Mouse (Mus musculus): Measurements from ENCODE around the gene Asna1. TPM values are rescaled to one million over a fixed set of nuclear protein-coding genes. Genes with fewer than 3 reads are reported as not detected.

Asna1 gene
- total RNA-seq, 1 experiment, result 237 TPM

DNA sequence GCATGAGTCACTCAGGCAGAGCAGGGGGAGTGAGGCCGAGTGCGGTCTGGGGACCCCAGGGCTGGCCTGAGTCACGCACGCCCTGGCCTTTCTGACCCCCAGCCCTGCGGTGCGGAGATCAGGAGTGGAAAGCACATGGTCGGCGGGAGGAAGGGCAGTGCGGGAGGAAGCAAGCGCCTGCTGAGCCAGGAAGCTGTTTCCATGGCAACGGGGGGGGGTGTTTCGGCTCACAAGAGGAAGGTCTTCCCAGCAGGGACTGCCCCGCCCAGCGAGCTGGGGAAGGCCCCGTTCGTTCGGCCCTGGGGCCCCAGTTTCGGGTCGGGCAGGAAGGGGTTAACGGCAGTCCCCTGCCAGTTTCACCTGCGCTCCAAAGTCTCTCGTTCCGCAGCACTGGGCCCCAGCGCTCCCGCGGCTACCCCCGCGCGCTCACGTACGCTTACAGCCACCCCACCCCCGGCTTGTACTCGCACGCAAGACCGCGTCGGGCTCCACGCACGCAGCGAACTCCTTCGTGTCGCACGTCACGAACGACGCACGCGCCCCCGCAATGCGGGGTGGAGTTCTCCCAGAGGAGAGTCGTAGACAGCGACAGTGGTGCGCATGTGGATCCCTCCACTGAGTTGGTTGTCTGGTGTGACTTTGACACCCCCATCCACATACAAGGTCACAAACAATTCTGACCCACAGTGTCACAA, 39.2 kb downstream of the Asna1 start:
- H3K36me3 ChIP-seq (ENCODE audit: control insufficient read depth, insufficient read depth, low read length, poor library complexity, severe bottlenecking), result no peaks in the 10 kb centered on the region

DNA sequence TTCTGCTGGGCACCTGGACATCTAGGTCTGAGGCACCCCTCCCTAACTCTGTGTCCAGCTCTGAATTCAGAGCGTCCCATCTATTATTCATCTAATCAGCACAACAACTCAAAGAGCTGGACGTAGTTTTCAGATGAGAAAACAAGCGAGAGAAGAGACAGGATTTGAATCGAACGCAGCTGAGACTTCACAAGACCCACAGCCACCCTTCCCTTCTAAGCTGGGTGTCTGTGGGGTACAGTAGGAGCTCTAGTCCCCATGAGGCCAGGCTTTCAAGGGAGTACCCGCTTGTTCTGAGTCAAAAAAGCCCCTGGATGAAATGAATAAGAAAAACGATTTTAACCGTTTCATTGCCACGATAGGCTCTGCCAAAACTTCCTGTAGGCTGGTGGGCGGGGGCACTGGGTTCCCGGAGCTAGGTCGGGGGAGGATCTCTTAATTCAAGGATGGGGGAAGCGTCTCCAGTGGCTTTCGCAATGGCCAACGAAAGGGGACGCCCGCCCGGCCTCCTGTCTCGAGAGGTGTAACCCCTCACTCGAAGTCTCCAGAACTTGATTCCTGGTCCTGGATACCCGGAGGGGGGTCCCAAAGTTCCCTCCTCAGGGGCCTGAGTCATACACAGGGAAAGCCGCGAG, 39.9 kb downstream of the Asna1 start:
- no peaks in the 10 kb centered on the region for H3K36me3 ChIP-seq (ENCODE audit: control insufficient read depth, insufficient read depth, low read length, poor library complexity, severe bottlenecking)
- in situ Hi-C loops (cut with MboI; ENCODE audit: low sequenced_read_pairs in 2 of 2, unreplicated experiment in 2 of 2), result no loop called here
- TF ChIP-seq MAFK (IDR thresholded peaks at IDR 0.05; ENCODE audit: insufficient read depth, low read depth, low read length) (no peak), ZNF384 (IDR thresholded peaks at IDR 0.05; ENCODE audit: low read depth, low read length) (no peak), HCFC1 (IDR thresholded peaks at IDR 0.05; ENCODE audit: borderline replicate concordance, insufficient read depth, low read length) (no peak), ZC3H11A (IDR thresholded peaks at IDR 0.05; ENCODE audit: borderline replicate concordance, low read depth, low read length) (no peak), CHD2 (IDR thresholded peaks at IDR 0.05; ENCODE audit: low read depth, low read length) (no peak)
- peak overlapping the region; percentile 57 to 76 for H3K4me3 ChIP-seq (ENCODE audit: insufficient read depth in 1 of 2, low read depth in 1 of 2, low read length in 2 of 2, poor library complexity in 1 of 2, severe bottlenecking in 1 of 2)
- H3K4me1 ChIP-seq (ENCODE audit: control insufficient read depth in 2 of 2, insufficient read depth in 2 of 2, low read length in 2 of 2, poor library complexity in 1 of 2), result peaks cover 15 to 29% of the 10 kb centered on the region in 2 experiments
- H3K9ac ChIP-seq (ENCODE audit: insufficient read depth, low read depth, low read length, poor library complexity, severe bottlenecking), result peak overlapping the region; percentile 82
- DNase-seq (ENCODE audit: low read depth, low spot score), result no peak
- peak overlapping the region; percentile 89 for H3K27ac ChIP-seq (ENCODE audit: insufficient read depth, low read depth, low read length, poor library complexity, severe bottlenecking)
- no peaks in the 10 kb centered on the region for H3K9me3 ChIP-seq (ENCODE audit: control insufficient read depth, insufficient read depth, low read depth, low read length)

More for the DNA sequence above, 39.2 kb downstream of the Asna1 start:
- Histone ChIP-seq H3K4me1 (ENCODE audit: control insufficient read depth in 2 of 2, insufficient read depth in 2 of 2, low read length in 2 of 2, poor library complexity in 1 of 2) (peaks cover 14 to 29% of the 10 kb centered on the region in 2 experiments), H3K9ac (ENCODE audit: insufficient read depth, low read depth, low read length, poor library complexity, severe bottlenecking) (peak overlapping the region; percentile 82), H3K9me3 (ENCODE audit: control insufficient read depth, insufficient read depth, low read depth, low read length) (no peaks in the 10 kb centered on the region), H3K27ac (ENCODE audit: insufficient read depth, low read depth, low read length, poor library complexity, severe bottlenecking) (peak overlapping the region; percentile 89), H3K4me3 (ENCODE audit: insufficient read depth in 1 of 2, low read depth in 1 of 2, low read length in 2 of 2, poor library complexity in 1 of 2, severe bottlenecking in 1 of 2) (peak overlapping the region; percentile 57 to 76)
- in situ Hi-C loops (cut with MboI; ENCODE audit: low sequenced_read_pairs in 2 of 2, unreplicated experiment in 2 of 2), result no loop called here
- no peak for DNase-seq (ENCODE audit: low read depth, low spot score)
- no peak for TF ChIP-seq ZNF384 (IDR thresholded peaks at IDR 0.05; ENCODE audit: low read depth, low read length)
- peak; percentile 35; the same call in 1 of the 2 replicates for TF ChIP-seq HCFC1 (IDR thresholded peaks at IDR 0.05; ENCODE audit: borderline replicate concordance, insufficient read depth, low read length)

GRCm38 (mm10) chr8:84984294-84985048, 40.6 kb downstream of the Asna1 start:
- in situ Hi-C loops (cut with MboI; ENCODE audit: low sequenced_read_pairs in 2 of 2, unreplicated experiment in 2 of 2), result no loop called here
- no peaks in the 10 kb centered on the region for H3K36me3 ChIP-seq (ENCODE audit: control insufficient read depth, insufficient read depth, low read length, poor library complexity, severe bottlenecking)
- TF ChIP-seq HCFC1 (IDR thresholded peaks at IDR 0.05; ENCODE audit: borderline replicate concordance, insufficient read depth, low read length) (no peak), CHD2 (IDR thresholded peaks at IDR 0.05; ENCODE audit: low read depth, low read length) (no peak)
- peak overlapping the region; percentile 89 for H3K27ac ChIP-seq (ENCODE audit: insufficient read depth, low read depth, low read length, poor library complexity, severe bottlenecking)
- DNase-seq (ENCODE audit: low read depth, low spot score), result no peak
- H3K9ac ChIP-seq (ENCODE audit: insufficient read depth, low read depth, low read length, poor library complexity, severe bottlenecking), result peak overlapping the region; percentile 82; the same call in 1 of the 2 replicates
- H3K4me3 ChIP-seq (ENCODE audit: insufficient read depth in 1 of 2, low read depth in 1 of 2, low read length in 2 of 2, poor library complexity in 1 of 2, severe bottlenecking in 1 of 2), result peak overlapping the region; percentile 57 to 76
- H3K4me1 ChIP-seq (ENCODE audit: control insufficient read depth in 2 of 2, insufficient read depth in 2 of 2, low read length in 2 of 2, poor library complexity in 1 of 2), result peaks cover 15 to 29% of the 10 kb centered on the region in 2 experiments
- H3K9me3 ChIP-seq (ENCODE audit: control insufficient read depth, insufficient read depth, low read depth, low read length), result no peaks in the 10 kb centered on the region

DNA sequence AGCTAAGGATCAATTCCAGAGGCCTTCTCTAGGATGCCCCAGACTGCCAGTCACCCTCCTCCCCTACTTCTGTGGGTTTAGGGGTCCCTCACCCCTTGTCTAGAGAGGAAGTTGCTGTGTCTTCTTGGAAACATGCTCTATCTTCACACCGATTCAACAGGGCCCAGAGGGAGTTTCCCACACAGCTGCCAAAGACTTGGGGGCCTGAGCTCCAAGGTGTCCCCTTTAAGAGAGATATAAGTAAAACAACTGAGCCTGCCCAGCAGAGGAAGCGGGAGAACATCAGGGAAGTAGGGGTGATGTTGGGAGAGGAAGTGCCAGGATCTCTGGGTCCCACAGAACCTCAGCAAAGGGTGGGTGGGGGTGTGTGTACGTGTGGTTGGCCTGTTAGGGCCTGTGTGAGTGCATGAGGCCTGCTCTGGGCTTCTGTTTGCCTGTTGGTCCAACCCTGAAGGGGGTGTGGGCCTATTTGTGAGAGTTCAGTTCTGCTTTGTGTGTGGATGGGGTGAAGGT, 42.5 kb downstream of the Asna1 start:
- TF ChIP-seq MAFK (IDR thresholded peaks at IDR 0.05; ENCODE audit: insufficient read depth, low read depth, low read length), result no peak
- TF ChIP-seq ZNF384 (IDR thresholded peaks at IDR 0.05; ENCODE audit: low read depth, low read length), result no peak
- TF ChIP-seq HCFC1 (IDR thresholded peaks at IDR 0.05; ENCODE audit: borderline replicate concordance, insufficient read depth, low read length), result no peak
- no peak for TF ChIP-seq ZC3H11A (IDR thresholded peaks at IDR 0.05; ENCODE audit: borderline replicate concordance, low read depth, low read length)
- no peak for TF ChIP-seq CHD2 (IDR thresholded peaks at IDR 0.05; ENCODE audit: low read depth, low read length)
- no peak overlapping the region for H3K4me3 ChIP-seq (ENCODE audit: insufficient read depth in 1 of 2, low read depth in 1 of 2, low read length in 2 of 2, poor library complexity in 1 of 2, severe bottlenecking in 1 of 2)
- H3K27ac ChIP-seq (ENCODE audit: insufficient read depth, low read depth, low read length, poor library complexity, severe bottlenecking), result no peak overlapping the region
- H3K36me3 ChIP-seq (ENCODE audit: control insufficient read depth, insufficient read depth, low read length, poor library complexity, severe bottlenecking), result no peaks in the 10 kb centered on the region
- in situ Hi-C loops (cut with MboI; ENCODE audit: low sequenced_read_pairs in 2 of 2, unreplicated experiment in 2 of 2), result no loop called here
- no peaks in the 10 kb centered on the region for H3K9me3 ChIP-seq (ENCODE audit: control insufficient read depth, insufficient read depth, low read depth, low read length)
- DNase-seq (ENCODE audit: low read depth, low spot score), result no peak
- peaks cover 12 to 25% of the 10 kb centered on the region in 2 experiments for H3K4me1 ChIP-seq (ENCODE audit: control insufficient read depth in 2 of 2, insufficient read depth in 2 of 2, low read length in 2 of 2, poor library complexity in 1 of 2)
- H3K9ac ChIP-seq (ENCODE audit: insufficient read depth, low read depth, low read length, poor library complexity, severe bottlenecking), result no peak overlapping the region
